Mouse (Mus musculus) heart, embryonic 13.5 days (tissue): Measurements from ENCODE around the gene Trim8. TPM values are rescaled to one million over a fixed set of nuclear protein-coding genes. Genes with fewer than 3 reads are reported as not detected.

Experiments used
- ATAC-seq: fragments of 200-750 bp; cut with Nextera tagmentation; 2 replicates; pipeline ENCODE4 v1.8.0; 2017; ENCODE audit warnings: moderate TSS enrichment; ENCODE audit not compliant: insufficient number of reproducible peaks, low FRiP score, low TSS enrichment; ENCODE audit errors: extremely low read depth
- H3K27ac ChIP-seq: fragments of 300-500 bp; sonication (generic); replicated peaks from 2 replicates; pipeline ENCODE4 v1.5.1; 2015; ENCODE audit warnings: moderate library complexity, mild to moderate bottlenecking, inconsistent platforms
- H3K27me3 ChIP-seq: fragments of 300-500 bp; sonication (generic); replicated peaks from 2 replicates; pipeline ENCODE4 v1.6.1; 2015; ENCODE audit warnings: mild to moderate bottlenecking, inconsistent platforms
- H3K36me3 ChIP-seq: fragments of 300-500 bp; sonication (generic); 2 replicates; pipeline ENCODE4 v1.6.1; 2015; ENCODE audit warnings: mild to moderate bottlenecking, inconsistent platforms
- H3K4me1 ChIP-seq: fragments of 300-500 bp; sonication (generic); 2 replicates; pipeline ENCODE4 v1.6.1; 2015; ENCODE audit warnings: inconsistent platforms
- H3K4me2 ChIP-seq: fragments of 300-500 bp; sonication (generic); 2 replicates; pipeline ENCODE4 v1.6.1; 2015; ENCODE audit warnings: inconsistent platforms, mild to moderate bottlenecking, moderate library complexity
- H3K4me3 ChIP-seq: fragments of 300-500 bp; sonication (generic); 2 replicates; pipeline ENCODE4 v1.5.1; 2015; ENCODE audit warnings: moderate library complexity, mild to moderate bottlenecking, inconsistent platforms
- H3K9ac ChIP-seq: fragments of 300-500 bp; sonication (generic); 2 replicates; pipeline ENCODE4 v1.6.1; 2015; ENCODE audit warnings: inconsistent platforms, mild to moderate bottlenecking, moderate library complexity
- H3K9me3 ChIP-seq: fragments of 300-500 bp; sonication (generic); 2 replicates; pipeline ENCODE4 v1.6.1; 2016; ENCODE audit warnings: inconsistent platforms
- WGBS: fragments of 180-500 bp; shearing (Covaris S2); methylation state at CpG from one replicate; pipeline ENCODE4 v1.1.7; 2015; ENCODE audit warnings: mixed read lengths; 5-methylcytosine and 5-hydroxymethylcytosine counted together
- polyA plus RNA-seq: library from polyadenylated mRNA; unstranded; fragments of >200 nt; fragmentation: Nextera tagmentation; extraction: Ambion mirVana; gene quantifications from 2 replicates; pipeline ENCODE4 v1.2.1, GENCODE M21; 2015

Gene Trim8
- polyA plus RNA-seq, 1 experiment from 2014 or later, result 13.2 TPM

GRCm38 (mm10) chr19:46506372-46506717 is 4.8 kb downstream of the Trim8 start:
- peaks cover 57% of the 10 kb centered on the region for H3K36me3 ChIP-seq
- peak overlapping the region; percentile 79 for H3K4me3 ChIP-seq
- whole genome bisulfite sequencing, result 56% methylated on average over 3 of the region's 3 CpGs
- peak overlapping the region; percentile 99 for H3K9ac ChIP-seq
- ATAC-seq, result no peak
- H3K4me2 ChIP-seq, result peak overlapping the region; percentile 88
- H3K4me1 ChIP-seq, result peaks cover 74% of the 10 kb centered on the region
- no peaks in the 10 kb centered on the region for H3K9me3 ChIP-seq
- 0 out of 2 replicates have a peak overlapping the region, but pooled peaks have one; percentile 24 for H3K27ac ChIP-seq
- no peaks in the 10 kb centered on the region for H3K27me3 ChIP-seq

- Histone ChIP-seq H3K27me3 (no peaks in the 10 kb centered on the region), H3K9ac (peak overlapping the region; percentile 99), H3K27ac (peak overlapping the region; percentile 24; the same call in 1 of the 2 replicates), H3K4me2 (peak overlapping the region; percentile 88), H3K4me3 (0 out of 2 replicates have a peak overlapping the region, but pooled peaks have one; percentile 79), H3K36me3 (peaks cover 65% of the 10 kb centered on the region), H3K4me1 (peaks cover 81% of the 10 kb centered on the region), H3K9me3 (no peaks in the 10 kb centered on the region)
- 77% methylated on average over 8 of the region's 8 CpGs for WGBS
- ATAC-seq, result no peak
Measured at GRCm38 (mm10) chr19:46507181-46507581, 5.7 kb downstream of the Trim8 start.

DNA sequence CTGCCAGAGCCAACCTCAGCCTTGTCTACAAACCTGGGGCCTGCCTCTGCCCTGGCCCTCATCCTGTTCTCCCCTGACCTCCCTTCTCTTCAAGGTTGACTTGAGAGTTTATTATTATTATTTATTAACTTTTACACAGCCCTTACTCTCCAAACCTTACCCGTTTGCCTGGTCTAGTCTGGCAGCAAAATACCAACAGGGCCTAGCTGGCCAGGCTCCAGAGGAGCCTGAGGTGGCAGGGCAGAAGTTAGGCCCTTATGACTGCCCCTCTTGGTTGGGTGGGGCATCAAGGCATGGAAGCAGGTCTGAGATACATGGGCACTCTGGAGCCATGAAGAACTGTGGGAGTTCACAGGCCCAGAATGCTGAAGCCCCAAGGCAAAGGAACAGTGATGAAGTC is 6.3 kb downstream of the Trim8 start:
- Histone ChIP-seq H3K4me2 (no peak overlapping the region), H3K27me3 (no peaks in the 10 kb centered on the region), H3K27ac (peak overlapping the region; percentile 24; the same call in 1 of the 2 replicates), H3K36me3 (peaks cover 71% of the 10 kb centered on the region), H3K4me3 (no peak overlapping the region), H3K4me1 (peaks cover 87% of the 10 kb centered on the region), H3K9me3 (no peaks in the 10 kb centered on the region), H3K9ac (peak overlapping the region; percentile 99)
- no peak for ATAC-seq
- 75% methylated on average over 1 of the region's 1 CpGs for WGBS

DNA sequence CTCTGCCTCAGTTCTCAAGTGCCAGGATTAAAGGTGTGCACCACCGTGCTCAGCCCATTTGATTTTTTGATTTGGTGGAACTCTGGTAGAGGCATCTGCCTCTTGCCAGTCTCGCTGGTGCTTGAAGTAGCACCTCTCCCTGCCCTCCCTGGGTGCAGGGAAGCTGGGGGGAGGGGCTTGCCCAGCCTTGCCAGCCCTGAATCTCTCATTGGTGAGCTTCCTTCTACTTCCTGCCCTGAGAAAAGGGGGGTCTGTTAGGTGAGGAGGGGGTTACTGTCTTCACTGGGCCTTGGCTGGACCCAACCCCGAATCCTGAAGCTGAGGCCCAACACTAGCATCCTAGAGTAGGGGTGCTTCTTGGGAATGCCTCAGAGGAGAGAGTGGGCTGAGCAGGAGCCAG is 7.2 kb downstream of the Trim8 start:
- peaks cover 81% of the 10 kb centered on the region for H3K36me3 ChIP-seq
- H3K27ac ChIP-seq, result no peak overlapping the region
- no peak overlapping the region for H3K4me3 ChIP-seq
- H3K9me3 ChIP-seq, result no peaks in the 10 kb centered on the region
- ATAC-seq, result no peak
- peak overlapping the region; percentile 99 for H3K9ac ChIP-seq
- no peaks in the 10 kb centered on the region for H3K27me3 ChIP-seq
- whole genome bisulfite sequencing, result 67% methylated on average over 3 of the region's 3 CpGs
- peak overlapping the region; percentile 8; the same call in 1 of the 2 replicates for H3K4me2 ChIP-seq
- H3K4me1 ChIP-seq, result peaks cover 87% of the 10 kb centered on the region

DNA sequence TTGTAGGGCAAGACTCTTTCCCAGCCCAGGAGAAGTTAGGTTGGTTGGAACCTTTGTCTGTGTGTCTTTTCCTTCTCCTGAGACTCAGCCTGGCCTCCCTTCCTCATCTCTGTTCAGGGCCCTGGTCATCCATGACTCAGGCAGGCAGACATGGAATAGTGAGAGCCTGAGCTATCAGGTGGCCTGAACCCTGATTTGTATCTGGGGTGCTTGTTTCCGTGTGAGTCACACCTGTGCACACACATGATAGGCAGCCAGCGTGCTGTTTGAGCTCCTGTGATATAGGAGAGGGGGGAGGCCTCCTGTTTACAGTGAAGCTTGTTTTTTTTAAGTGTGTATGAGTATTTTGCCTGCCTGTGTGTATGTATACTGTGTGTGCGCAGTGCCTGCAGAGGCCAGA is 7.7 kb downstream of the Trim8 start:
- H3K36me3 ChIP-seq, result peaks cover 85% of the 10 kb centered on the region
- H3K27ac ChIP-seq, result no peak overlapping the region

DNA sequence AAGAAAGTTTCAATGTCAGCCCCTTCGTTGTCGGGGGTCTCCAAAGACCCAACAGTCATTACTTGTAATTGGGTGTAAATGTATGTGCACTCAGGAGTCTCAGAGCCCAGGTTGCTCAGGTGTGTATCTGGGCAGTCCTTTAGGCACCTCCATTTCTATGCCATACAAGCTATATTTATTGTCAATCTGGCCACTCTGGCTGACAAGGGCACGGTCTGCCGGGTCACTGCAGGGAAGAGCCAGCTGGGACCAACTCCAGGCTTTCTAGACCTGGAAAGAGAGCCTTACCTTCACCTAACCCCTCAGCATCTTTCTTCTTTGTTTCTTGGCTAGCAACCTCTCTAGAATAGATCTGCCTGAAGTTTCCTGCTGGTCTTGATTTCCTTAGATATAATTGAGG is 8.2 kb downstream of the Trim8 start:
- Histone ChIP-seq H3K36me3 (peaks cover 91% of the 10 kb centered on the region), H3K4me2 (peak overlapping the region; percentile 16), H3K9me3 (no peaks in the 10 kb centered on the region), H3K27me3 (no peaks in the 10 kb centered on the region), H3K4me1 (peaks cover 79% of the 10 kb centered on the region), H3K4me3 (no peak overlapping the region), H3K27ac (peak overlapping the region; percentile 70), H3K9ac (peak overlapping the region; percentile 99)
- no peak for ATAC-seq
- WGBS, result 80% methylated on average over 4 of the region's 4 CpGs

More for the DNA sequence above, 7.7 kb downstream of the Trim8 start:
- Histone ChIP-seq H3K4me3 (no peak overlapping the region), H3K4me2 (peak overlapping the region; percentile 8; the same call in 1 of the 2 replicates), H3K27me3 (no peaks in the 10 kb centered on the region), H3K9me3 (no peaks in the 10 kb centered on the region), H3K4me1 (peaks cover 85% of the 10 kb centered on the region), H3K9ac (peak overlapping the region; percentile 99; the same call in 1 of the 2 replicates)
- 70% methylated on average over 3 of the region's 3 CpGs for WGBS
- ATAC-seq, result no peak

- no peak for ATAC-seq
- WGBS, result 43% methylated on average over 5 of the region's 5 CpGs
Measured at GRCm38 (mm10) chr19:46510401-46510800, 8.9 kb downstream of the Trim8 start.

GRCm38 (mm10) chr19:46510824-46511223 is 9.3 kb downstream of the Trim8 start:
- Histone ChIP-seq H3K9ac (no peak overlapping the region), H3K27ac (peak overlapping the region; percentile 70), H3K4me1 (peaks cover 68% of the 10 kb centered on the region), H3K4me2 (0 out of 2 replicates have a peak overlapping the region, but pooled peaks have one; percentile 16), H3K4me3 (no peak overlapping the region), H3K9me3 (no peaks in the 10 kb centered on the region), H3K36me3 (peaks cover 93% of the 10 kb centered on the region), H3K27me3 (no peaks in the 10 kb centered on the region)
- WGBS, result 53% methylated on average over 3 of the region's 3 CpGs
- no peak for ATAC-seq

More at GRCm38 (mm10) chr19:46510401-46510800, 8.9 kb downstream of the Trim8 start:
- H3K9ac ChIP-seq, result peak overlapping the region; percentile 99
- H3K4me2 ChIP-seq, result peak overlapping the region; percentile 16; the same call in 1 of the 2 replicates
- no peaks in the 10 kb centered on the region for H3K27me3 ChIP-seq
- peaks cover 73% of the 10 kb centered on the region for H3K4me1 ChIP-seq
- peak overlapping the region; percentile 70 for H3K27ac ChIP-seq
- H3K9me3 ChIP-seq, result no peaks in the 10 kb centered on the region
- H3K4me3 ChIP-seq, result no peak overlapping the region
- H3K36me3 ChIP-seq, result peaks cover 93% of the 10 kb centered on the region

DNA sequence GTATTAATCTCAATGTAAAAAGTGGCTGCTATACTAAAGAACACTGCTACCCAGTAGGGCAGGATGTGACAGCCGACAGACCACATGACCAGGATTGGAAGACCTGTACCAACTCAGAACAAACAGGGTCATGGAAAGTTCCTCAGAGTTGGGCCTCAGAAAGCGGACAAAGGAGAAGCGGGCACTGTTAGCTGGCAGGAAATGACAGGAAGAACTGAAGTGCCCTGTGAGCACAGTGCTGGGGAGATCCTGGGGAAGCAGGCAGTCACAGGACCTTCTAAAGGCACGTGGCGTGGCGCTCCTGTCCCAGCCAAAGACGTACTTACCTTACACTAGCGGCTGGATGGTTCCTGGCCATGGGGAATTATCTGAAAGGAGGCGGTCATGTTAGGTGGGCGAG is 9.8 kb downstream of the Trim8 start:
- Histone ChIP-seq H3K27ac (peak overlapping the region; percentile 70), H3K4me1 (peaks cover 64% of the 10 kb centered on the region), H3K4me3 (no peak overlapping the region), H3K36me3 (peaks cover 93% of the 10 kb centered on the region), H3K9me3 (no peaks in the 10 kb centered on the region), H3K9ac (0 out of 2 replicates have a peak overlapping the region, but pooled peaks have one; percentile 28), H3K4me2 (no peak overlapping the region), H3K27me3 (no peaks in the 10 kb centered on the region)
- no peak for ATAC-seq
- WGBS, result 80% methylated on average over 10 of the region's 10 CpGs

DNA sequence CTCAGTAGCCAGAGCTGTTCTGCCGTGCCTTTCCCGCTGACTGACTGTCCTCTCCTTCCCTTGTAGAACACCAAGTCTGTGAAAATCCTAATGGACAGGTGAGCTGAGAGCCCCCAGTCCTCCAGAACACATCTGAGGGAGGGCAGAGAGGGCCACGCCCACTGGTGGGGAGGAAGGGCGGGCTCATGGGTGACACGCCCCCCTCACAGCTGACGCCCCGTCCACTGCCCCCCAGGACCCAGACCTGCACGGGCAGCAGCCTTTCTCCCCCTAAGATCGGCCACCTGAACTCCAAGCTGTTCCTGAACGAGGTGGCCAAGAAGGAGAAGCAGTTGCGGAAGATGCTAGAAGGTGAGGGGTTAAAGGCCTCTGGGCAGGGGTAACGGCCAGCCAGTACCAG is 12.9 kb downstream of the Trim8 start:
- H3K9ac ChIP-seq, result no peak overlapping the region
- ATAC-seq, result no peak
- 74% methylated on average over 12 of the region's 12 CpGs for WGBS
- H3K4me2 ChIP-seq, result no peak overlapping the region
- H3K27ac ChIP-seq, result no peak overlapping the region
- H3K27me3 ChIP-seq, result no peaks in the 10 kb centered on the region
- H3K4me1 ChIP-seq, result peaks cover 57% of the 10 kb centered on the region
- H3K9me3 ChIP-seq, result no peaks in the 10 kb centered on the region
- H3K36me3 ChIP-seq, result peaks cover 76% of the 10 kb centered on the region
- no peak overlapping the region for H3K4me3 ChIP-seq

DNA sequence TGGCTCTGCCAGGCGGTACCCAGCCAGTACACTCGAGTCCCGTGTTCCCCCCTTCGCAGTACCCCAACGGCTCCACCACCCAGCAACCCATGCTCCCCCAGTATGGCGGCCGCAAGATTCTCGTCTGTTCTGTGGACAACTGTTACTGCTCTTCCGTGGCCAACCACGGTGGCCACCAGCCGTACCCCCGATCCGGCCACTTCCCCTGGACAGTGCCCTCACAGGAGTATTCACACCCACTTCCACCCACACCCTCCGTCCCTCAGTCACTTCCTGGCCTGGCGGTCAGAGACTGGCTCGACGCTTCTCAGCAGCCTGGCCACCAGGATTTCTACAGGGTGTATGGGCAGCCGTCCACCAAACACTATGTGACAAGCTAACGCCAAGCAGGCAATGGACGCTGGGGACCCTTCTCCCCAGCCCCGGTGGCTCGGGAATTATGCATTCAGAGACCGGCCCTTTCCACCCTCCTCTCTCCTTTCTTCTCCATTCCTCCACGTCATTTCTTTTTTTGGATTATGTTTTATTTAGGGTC is 13.9 kb downstream of the Trim8 start:
- Histone ChIP-seq H3K27ac (no peak overlapping the region), H3K27me3 (no peaks in the 10 kb centered on the region), H3K9me3 (no peaks in the 10 kb centered on the region), H3K36me3 (peaks cover 67% of the 10 kb centered on the region), H3K4me3 (no peak overlapping the region), H3K4me1 (peaks cover 54% of the 10 kb centered on the region), H3K4me2 (no peak overlapping the region), H3K9ac (no peak overlapping the region)
- WGBS, result 85% methylated on average over 24 of the region's 24 CpGs
- ATAC-seq, result no peak
